Mouse (Mus musculus) bone marrow macrophage, adult 2 months (primary cell): ENCODE data around the gene Syne3.

Experiments
- CTCF ChIP-seq: IDR thresholded peaks from 2 replicates; pipeline ENCODE4 v1.5.1; 2012; ENCODE audit warnings: low read depth, mild to moderate bottlenecking, low read length, moderate library complexity
- POLR2A ChIP-seq: IDR thresholded peaks from 2 replicates; pipeline ENCODE4 v1.6.1; 2012; ENCODE audit warnings: mild to moderate bottlenecking, low read depth, low read length, borderline replicate concordance

DNA sequence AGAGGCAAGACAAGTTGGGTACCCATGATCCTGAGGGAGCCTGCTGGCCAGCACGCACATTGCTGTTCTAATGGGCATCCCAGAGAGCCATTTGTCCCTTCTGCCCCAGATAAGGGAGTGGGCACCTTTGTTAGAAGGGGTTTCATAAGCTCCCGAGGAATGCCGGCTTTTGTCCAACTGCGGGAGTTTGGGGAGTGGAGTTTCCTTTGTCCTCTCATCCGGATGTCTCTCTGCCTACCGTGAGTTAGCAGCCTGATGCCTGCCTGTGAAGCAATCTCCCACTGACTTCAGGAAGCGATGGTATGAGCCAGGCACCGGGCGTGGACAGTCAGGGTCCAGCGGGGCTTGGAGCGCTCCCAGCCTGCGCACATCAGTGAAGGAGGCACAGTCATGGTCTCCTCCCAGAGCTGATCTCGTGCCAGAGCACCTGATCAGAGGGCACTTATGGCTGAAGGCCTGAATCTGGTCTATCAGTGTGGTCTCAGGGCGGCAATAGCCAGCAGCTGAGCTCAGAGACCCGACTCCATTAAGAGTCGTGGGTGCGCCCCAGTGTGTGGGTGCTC is 38.8 kb upstream of the Syne3 start:
- TF ChIP-seq POLR2A (no peak), CTCF (no peak)
